Mouse (Mus musculus) right cerebral cortex, postnatal 14 days (tissue): ENCODE data around the gene Slc12a3.
A peak's percentile ranks its signal among the peaks of the same experiment; 100 is the strongest.
"Not testable (repeated sequence)": the region's sequence is repeated elsewhere in the genome, so short reads cannot be mapped to it uniquely, and the experiment has no call there.

Experiments used
- DNase-seq: peaks from one replicate; pipeline ENCODE4 v3.0.0; 2022

Gene Slc12a3

DNA sequence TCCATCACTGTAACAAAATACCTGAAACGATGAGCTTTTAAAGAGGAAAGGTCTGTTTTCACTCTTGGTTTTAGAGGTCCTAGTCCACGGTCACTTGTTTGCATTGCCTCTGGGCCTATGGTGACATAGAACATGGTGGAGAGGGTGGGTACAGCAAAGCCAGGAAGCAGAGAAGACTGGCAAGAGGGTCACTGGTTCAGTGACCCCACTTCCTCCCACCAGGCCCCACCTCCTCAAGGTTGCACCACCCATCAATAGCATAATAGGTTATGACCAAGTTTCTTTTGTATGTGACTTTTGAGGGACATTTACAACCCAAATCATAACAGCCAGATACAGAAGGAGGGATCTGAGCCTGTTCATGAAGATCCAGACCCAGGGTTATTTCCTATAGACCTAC is 47.6 kb downstream of the Slc12a3 start:
- no peak for DNase-seq

DNA sequence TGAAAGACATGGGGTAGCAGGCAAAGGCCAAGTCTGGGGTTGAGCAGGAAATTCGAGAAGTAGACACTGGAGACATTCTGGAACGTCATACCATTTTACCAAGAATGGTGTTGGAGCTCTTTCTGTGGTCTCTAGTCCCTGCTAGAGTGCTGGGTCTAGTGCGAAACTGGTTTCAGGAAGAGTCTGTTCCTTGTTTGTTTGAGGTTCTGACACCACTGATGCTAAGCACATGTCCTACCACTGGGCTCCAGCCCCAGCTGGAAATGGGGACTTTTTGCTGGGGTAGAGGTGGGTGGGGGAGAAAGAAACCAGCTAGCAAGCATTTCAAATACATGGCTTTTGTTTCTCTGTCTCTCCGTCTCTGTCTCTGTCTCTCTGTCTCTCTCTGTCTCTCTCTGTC is 48.0 kb downstream of the Slc12a3 start:
- no peak for DNase-seq

DNA sequence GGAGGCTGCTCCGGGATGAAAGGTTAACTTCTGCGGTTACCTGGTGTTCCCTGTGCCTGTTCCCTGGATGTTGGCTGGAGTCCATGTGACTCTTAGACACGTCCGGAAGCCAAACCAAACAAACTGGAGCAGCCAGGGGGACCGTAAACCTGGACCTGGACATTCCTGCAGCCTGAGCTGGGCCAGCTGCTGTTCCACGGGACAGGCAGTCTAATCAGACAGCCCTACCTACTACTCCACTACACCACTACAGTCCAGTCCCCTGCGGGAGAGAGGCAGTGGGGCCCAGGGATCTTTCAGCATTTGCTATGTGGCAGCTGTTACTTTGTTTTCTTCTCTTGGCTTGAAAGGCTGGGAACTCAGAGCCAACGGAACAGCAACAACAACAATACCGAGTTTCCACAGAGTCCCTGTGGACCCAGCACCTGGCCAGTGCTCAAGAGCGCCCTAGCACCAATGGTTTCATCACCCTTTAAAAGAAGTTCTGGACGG is 48.8 kb downstream of the Slc12a3 start:
- no peak for DNase-seq

DNA sequence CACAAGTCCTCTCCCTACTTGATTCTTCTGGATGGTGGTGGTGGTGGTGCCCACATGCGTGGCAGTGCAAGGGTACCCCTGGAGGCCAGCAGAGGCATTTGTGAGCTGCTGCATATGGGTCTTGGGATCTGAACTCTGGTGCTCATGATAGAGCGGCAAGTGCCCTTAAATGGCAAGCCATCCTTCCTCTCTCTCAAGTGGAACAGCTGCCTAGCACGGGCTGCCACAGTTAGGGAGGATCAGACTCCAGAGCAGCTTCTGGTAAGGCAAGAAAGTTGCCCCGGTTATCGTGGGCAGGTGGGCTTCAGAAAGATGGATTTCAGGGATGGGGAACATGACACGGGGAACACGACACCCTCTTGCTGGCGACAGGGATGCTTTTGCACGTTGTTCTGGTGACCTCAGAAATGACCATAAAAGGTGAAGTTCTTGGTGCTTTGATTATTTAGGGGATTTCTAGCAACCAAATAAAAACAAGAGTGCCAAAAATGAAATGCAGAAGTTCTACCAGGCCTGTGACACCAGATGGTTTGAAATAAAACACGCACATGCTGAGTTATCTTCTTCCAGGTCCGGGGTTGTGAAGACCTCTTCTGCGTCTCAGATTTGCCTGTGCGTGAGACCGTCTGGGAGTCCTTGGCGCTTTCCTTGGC is 49.9 kb downstream of the Slc12a3 start:
- DNase-seq, result no peak

DNA sequence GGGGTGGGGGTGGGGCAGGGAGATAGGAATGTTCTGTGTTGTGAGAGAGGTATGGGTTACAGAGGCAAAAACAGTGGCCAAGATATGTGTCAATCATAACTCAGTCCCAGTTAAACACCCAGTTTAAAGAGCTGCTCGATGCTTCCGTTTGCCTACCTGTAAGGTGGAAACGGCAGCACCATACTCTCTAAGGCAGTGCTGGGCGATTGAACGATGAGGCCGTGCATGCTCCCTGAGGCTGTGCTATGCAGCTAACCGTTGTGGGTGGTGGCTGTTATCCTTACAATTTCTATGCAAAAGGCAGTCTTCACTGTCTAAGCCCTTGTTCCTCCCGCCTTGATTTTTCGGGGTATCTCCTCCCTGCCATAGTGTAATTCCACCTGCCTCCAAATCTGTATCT is 50.7 kb downstream of the Slc12a3 start:
- no peak for DNase-seq

DNA sequence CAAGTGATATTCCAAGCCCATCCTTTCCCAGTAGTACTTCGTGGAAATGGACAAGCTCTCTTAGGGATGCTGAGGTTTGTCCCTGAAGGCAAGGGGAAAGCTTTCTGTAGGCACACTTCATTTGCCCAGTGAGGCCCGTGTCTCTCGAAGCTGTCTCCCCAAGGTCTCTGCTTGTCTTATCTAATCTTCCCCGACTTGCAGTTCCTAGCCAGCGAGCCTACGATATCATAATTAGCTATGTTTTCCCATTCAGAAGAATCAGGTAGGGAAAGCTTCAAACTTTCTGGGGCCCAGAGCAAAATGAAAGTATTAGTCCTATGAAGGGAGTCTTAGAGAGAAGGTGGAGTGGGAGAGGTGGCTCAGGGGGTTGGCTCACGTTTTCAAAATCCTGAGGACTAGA is 55.2 kb downstream of the Slc12a3 start:
- DNase-seq, result no peak

DNA sequence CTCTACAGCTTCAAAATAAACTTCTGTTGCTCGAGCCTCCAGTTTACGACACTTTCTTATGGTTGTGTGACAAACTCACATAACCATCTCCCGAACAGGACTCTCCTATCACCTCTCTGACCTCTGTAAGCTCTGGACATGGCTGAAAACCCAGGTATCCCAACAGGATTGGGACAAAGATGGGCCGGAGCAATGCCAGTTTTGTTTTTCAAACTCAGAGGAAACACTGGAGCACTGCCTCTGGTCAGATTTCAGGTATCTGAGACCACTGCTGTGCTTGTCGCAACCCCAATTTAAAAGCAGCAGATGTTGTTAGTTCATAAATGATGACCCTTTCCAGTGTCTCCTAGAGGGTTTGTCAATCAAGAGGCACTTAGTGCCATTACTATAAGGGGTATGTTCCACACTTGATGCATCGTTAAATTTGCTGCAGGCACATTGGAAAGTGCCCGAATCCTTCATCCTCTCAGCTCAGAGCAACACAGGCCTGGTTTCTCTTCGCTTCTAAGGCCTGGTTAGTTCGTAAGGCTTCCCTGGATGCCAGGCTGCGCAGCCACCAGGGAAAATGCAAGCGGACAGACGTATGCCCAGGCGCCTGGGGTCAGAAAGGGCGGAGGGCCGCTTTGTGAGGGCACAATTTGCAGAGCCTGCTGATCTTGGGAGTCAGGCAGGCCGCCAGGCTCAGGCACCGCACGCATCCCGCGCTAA is 56.7 kb downstream of the Slc12a3 start:
- DNase-seq, result no peak

DNA sequence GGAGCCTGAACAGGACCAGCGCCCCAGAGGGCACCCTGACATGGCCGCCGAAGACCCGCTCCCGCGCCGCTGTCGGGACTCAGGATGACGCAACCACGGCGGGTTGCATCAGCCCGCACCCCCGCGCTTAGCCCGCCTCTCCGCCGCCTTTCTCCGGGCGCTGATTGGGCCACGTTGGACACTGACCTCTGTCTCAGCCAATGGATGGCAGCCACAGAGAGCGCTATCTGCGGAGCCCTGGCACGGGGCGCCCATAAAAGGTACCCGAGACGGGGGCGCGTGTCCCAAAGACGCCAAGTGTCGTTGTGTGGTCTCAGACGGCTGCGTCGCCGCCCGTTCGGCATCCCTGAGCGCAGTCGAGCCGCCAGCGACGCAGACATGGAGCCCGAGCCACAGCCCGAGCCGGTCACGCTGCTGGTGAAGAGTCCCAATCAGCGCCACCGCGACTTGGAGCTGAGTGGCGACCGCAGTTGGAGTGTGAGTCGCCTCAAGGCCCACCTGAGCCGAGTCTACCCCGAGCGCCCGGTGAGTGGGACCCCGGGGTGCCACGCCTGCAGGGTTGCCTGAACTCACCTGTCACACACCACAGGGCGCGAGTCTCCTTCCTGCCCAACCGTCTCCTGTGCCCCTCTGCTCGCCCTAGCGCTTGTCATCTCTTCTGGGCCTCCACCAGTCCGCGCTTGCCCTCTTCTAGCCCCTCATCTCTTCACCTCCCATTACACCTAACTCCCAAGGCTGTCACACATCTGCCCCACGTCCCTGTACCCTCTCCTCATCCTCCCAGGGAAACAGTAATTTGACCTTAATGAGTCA is 57.4 kb downstream of the Slc12a3 start, which contains the start of gene Herpud1:
Gene Herpud1, plus strand, starts transcription at position 225 of the 813 bp plus-strand sequence.
- peak; percentile 98 for DNase-seq

DNA sequence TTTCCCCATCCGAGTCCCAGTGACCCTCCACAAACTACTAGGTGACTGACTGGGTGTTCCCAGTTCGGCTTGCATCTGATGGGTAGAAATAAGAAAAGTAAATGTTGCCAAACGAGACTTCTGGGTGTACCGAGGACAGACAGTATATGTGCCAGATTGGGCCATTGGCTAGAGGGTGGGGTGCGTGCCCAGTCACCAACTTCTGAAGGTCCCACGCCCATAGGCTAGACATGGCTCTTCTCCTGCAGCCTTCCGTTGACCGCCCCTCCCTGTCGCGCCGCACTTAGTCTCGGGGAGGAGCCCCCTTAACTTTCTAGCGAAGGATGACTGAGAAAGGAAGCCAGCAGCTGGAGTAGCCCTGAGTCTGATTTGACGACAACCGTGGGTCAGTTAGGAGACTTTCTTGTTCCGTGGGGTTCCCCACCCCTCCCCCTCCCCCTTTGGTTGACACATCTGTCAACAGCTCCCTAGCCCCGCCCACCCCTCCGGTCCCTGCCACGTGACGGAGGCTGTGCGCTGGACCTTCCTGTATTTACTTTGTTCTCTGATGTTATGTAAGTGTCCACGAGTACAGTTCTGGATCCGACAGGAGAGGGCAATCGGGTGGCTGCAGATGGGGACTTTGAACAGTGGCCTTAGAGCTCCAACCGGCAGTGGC is 58.2 kb downstream of the Slc12a3 start:
- peak; percentile 59 for DNase-seq

DNA sequence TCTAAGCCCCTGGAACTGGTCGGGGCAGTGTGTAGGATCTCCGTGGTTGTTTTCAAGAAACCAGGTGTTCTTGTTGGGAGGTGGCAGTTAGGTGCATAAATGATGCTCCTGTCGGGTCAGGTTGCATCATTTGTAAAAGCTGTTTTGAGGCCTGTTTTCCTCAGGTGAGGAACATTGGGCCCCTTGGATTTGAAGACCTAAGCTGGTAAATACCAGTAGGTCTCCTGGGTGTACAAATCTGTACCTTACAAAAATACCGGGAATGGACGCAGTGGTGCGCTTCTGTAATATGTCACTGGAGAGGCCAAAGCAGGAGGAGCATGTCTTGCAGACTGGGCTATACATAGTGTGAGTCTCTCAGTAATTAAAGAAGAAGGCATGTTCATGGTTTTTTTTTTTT is 58.8 kb downstream of the Slc12a3 start:
- DNase-seq, result no peak

DNA sequence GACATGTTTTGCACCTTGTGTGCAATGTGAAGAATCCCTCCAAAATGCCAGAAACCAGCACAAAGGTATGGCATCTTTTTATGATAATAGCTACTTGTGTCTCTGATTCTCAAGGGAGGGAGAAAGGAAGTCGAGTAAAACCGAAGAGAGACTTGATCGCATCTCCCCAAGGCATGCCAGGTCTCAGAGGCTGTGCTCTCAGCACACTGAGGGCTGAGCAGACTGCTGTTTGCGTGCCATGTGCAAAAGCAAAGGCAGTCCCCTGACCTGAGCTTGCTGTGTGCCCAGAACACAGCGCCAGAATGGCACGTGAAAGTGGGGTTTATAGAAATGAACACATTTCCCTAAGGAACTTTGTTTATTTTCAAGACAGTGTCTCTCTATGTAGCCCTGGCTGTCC is 60.5 kb downstream of the Slc12a3 start:
- DNase-seq, result no peak

DNA sequence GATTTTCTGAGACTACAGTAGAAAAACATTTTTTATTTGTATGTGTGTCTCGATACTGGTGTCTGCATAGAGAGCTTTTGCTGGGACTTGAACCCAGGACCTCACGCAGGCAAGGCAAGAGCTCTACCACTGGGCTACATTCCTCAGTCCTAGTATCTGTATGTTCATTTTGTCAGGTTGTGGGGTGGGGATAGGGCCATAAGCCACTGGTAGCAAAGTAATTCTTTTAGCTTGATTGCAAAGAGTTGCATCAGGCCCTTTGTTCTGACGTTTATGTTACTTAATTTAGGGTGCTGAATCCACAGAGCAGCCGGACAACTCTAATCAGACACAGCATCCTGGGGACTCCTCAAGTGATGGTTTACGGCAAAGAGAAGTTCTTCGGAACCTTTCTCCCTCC is 61.4 kb downstream of the Slc12a3 start:
- no peak for DNase-seq

DNA sequence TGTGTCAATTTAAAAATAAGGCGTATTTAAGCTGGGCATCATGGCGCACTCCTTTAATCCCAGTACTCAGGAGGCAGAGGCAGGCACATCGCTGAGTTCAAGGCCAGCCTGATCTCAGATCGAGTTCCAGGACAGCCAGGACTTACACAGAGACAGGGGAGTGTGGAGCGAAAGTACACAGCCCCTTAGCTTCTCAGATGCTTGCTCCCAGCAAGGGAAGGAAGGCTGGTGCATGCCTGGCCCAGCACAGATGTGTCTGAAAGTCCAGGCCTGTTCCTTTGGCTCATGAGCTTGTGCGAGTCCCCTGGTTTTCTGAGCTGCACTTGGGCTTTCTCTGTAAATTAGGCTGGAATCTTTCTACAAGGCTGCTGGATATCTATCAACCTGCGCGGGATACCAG is 61.9 kb downstream of the Slc12a3 start:
- no peak for DNase-seq

DNA sequence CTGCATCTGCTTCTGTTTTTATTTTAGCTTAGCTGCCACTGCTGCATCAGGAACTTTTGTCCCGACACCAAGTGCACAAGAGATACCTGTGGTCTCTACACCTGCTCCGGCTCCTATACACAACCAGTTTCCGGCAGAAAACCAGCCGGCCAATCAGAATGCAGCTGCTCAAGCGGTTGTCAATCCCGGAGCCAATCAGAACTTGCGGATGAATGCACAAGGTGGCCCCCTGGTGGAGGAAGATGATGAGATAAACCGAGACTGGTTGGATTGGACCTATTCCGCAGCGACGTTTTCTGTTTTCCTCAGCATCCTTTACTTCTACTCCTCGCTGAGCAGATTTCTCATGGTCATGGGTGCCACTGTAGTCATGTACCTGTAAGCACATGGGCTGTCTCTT is 63.1 kb downstream of the Slc12a3 start:
- peak; percentile 64 for DNase-seq

DNA sequence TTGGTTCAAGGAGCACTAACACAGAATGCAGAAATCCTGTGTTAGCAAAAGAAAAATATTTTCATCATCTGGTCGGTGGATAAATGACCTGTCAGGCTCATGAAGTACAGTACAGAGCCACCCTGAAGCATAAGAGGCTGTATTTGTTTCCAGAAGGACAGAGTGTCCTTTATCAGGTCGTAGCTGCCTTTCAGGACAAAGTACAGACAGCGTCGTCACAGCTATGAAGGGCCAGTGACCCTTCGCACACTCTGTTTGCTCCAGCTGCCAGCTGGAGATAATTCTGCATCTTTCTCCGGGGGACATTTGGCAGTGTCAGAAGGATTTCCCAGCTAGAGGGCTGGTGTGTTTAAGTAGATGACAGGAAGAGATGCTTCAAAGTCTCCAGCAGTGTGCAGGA is 63.6 kb downstream of the Slc12a3 start:
- DNase-seq, result no peak

DNA sequence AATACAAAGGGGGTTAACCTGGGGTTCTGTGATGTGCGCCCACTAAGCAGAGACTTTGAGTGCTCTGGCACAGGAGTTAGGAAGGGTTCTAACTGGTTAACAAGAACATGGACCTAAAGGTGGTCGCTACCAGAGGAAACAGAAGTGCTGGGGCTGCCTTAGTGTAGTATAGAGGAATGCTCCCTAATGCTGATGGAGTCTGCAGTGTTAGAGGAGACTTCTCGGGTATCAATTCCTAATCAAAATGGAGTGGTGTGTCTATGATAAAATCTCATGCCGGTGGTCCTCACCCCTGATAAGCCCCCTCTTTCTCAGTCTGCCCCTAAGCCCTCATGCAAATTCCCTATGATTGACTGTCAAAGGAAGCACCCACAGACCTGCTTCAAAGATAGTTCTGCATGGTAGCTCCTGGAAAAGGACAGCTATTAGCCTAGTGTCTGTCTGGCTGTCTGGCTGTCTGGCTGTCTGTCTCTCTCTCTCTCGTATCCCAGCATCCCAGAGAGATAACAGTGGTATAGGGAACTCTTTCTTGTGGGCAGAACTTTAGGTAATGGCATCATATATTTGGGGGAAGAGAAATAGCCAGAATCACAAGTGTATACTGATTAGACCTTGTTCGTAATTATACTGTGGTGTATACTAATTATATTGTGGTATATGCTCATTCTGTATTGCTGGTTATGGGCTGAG is 67.0 kb downstream of the Slc12a3 start:
- DNase-seq, result no peak

DNA sequence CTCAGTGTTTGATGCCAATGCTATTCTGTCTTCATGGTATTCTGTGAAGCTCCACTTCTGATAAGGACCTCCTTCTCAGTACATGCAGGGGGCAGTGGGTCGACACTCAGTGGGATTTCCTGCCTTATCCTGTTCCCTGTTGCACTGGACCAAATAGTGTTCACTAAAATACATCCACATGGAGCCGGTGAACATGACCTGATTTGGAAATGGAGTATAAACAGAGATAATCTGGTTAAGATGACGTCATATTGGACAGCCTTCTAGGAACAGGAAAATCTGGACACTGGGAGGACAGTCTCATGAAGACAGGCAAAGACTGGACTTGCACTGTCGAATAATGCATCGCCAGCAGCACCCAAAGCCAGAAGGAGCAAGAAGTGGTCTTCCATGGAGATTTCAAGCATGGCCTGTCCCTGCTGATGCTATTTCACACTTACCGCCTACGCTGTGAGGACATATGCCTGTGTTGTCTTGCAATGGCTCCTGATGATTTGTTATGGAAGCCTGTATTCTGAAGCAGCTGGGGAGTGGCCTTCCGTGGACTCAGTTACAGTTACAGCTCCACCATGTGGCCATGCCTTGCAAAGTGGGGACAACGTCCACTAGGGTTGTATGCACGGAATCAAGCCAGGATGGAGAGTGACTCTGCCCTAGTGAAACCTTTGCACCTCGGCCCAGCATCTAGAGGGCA is 68.1 kb downstream of the Slc12a3 start:
- DNase-seq, result peak; percentile 49

DNA sequence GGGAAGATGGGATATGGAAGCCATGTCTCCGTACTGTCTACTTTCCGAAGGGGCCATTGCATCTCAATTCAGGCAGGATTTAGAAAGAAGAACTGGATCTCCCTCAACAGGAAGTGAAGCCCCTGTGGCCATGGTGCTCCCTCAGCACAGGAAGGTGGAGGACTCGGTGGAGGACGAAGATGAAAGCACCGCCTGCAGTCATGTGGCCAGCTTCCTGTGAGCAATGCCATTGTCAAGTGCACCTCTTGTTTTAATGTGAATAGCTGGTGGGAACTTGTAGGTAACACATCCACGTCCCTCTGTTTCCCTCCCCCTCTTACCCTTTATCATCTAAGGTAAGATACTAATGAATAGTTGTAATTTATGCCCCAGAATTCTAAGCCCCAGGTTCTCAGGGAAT is 69.6 kb downstream of the Slc12a3 start:
- DNase-seq, result no peak

DNA sequence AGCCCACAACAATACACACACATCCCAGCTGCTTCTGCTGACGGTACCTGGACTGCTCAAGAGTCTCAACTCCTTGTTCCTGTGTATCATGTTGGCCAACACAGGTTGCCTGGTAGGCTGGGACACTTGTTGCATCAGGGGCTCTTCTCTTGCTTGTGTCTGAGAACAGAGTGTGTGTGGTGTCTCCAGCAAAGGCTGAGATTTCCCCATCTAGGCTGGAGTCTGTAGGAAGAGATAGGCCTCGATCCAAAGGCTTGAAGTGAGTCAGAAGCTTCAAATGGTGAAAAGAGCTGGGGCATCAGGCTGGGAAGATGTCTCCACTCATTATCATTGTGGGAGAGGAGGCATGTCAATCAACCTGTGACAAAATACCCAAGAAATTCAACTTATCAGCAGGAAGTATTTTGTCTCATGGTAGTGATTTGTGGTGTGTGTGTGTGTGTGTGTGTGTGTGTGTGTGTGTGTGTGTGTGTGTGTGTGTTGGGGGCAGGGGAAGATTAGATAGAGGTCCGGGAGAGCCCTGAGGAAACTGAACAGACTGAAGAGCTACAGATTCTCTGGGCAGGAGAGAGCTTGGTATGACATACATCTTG is 70.5 kb downstream of the Slc12a3 start:
- DNase-seq, result no peak

DNA sequence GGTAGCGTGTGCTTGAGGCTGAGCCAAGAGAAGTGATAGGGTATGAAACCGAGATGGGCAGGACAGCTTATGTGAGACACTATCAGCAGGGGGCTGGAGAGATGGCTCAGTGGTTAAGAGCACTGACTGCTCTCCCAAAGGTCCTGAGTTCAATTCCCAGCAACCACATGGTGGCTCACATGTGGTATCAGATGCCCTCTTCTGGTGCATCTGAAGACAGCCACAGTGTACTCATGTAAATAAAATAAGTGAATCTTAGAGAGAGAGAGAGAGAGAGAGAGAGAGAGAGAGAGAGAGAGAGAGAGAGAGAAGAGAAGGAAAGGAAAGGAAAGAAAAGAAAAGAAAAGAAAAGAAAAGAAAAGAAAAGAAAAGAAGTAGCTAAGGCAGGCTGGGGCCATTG is 71.0 kb downstream of the Slc12a3 start:
- DNase-seq, result not testable (repeated sequence)

DNA sequence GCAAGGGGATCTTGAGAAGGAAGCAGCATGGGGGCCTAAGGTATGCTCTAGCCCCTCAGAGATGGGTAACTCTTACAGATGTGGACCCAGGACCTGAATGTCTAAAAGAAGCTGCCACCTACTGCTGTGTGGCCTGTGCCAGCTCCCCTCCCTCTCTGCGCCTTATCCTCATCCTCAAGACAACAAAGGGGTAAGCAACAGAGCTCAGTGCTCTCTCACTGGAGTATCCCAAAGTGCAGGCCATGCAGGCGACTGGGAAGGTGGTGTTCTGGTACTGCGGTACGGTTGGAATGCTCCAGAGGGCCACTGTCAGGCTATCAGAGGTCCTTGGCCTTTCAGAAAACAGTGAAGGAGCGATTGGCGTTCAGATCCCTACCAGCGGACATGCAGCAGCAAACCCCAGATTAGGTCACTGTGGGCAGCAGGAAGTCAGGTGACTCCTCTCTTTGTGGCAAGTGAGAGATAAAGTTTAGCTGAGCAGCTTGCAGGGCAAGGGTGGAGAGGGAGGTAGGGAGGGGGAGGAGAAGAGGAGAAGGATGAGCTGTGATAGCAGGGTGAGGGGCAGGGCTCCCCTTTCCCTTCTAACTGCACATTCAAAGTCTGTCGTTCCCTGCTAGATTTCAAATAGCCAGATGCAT is 79.6 kb downstream of the Slc12a3 start:
- no peak for DNase-seq
